Mouse (Mus musculus): ENCODE data around the gene Ormdl2.

GRCm38 (mm10) chr10:128806086-128806485, 15.4 kb downstream of the Ormdl2 start:
- no peak for TF ChIP-seq CTCF (IDR thresholded peaks at IDR 0.05; ENCODE audit: low read depth, low read length)
- TF ChIP-seq POLR2A (IDR thresholded peaks at IDR 0.05; ENCODE audit: extremely low read depth, insufficient read depth, low read length) = no peak
